Mouse (Mus musculus): Measurements from ENCODE around the gene Cbx6.
A peak's percentile ranks its signal among the peaks of the same experiment; 100 is the strongest.

Cbx6 gene

GRCm38 (mm10) chr15:79803533-79804351 is 30.7 kb downstream of the Cbx6 start:
- DNase-seq (ENCODE audit: low read depth), result no peak

GRCm38 (mm10) chr15:79802304-79802703 is 32.2 kb downstream of the Cbx6 start:
- no peak for DNase-seq (ENCODE audit: low read depth)

- DNase-seq (ENCODE audit: low read depth), result no peak
Measured at GRCm38 (mm10) chr15:79801646-79802045, 32.8 kb downstream of the Cbx6 start.

DNA sequence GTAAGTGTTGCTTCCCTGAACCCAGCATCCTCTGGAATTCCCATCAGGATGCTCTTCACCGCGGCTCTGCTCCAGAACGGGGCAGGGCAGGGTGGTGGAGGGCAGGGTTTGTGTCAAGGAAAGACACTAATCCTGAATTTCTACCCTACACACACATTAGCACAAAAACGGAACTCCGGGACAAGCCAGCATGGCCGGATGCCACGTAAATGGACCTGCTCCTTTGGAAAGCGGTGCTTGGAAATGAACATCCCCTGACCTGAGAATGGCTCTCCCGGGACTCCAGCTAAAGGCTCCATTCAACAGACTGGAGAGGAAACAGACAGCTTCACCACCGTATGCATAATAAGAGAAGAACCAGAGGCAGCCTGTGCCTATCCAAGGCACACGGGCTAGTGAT is 33.8 kb downstream of the Cbx6 start:
- no peak for DNase-seq (ENCODE audit: low read depth)

GRCm38 (mm10) chr15:79798591-79798990 is 35.9 kb downstream of the Cbx6 start:
- no peak for DNase-seq (ENCODE audit: low read depth)

- DNase-seq (ENCODE audit: low read depth), result no peak
Measured at GRCm38 (mm10) chr15:79797680-79798079, 36.8 kb downstream of the Cbx6 start.

DNA sequence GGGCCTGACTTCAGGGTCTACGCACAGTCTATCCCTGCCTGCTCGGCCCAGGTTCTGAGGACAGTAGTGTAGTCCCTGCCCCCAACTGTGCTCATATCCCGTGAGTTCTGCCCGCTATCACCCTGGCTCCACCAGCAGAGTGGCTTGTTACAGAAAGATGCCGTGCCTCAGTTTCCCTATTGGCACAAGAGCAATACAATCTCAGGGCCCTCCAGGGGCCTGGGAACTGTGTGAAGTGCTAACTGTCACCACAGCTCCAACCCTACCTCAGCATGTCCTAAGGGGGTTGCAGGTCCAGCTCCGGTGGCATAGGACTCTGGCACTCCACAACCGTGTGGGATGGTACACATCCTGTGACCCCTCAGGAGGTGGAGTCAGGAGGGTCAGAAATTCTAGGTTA is 37.4 kb downstream of the Cbx6 start:
- no peak for DNase-seq (ENCODE audit: low read depth)

GRCm38 (mm10) chr15:79796256-79796655 is 38.2 kb downstream of the Cbx6 start:
- no peak for DNase-seq (ENCODE audit: low read depth)

- DNase-seq (ENCODE audit: low read depth), result no peak
Measured at GRCm38 (mm10) chr15:79794173-79794572, 40.3 kb downstream of the Cbx6 start.

- no peak for DNase-seq (ENCODE audit: low read depth)
Measured at GRCm38 (mm10) chr15:79793076-79793475, 41.4 kb downstream of the Cbx6 start.

GRCm38 (mm10) chr15:79792455-79792854 is 42.0 kb downstream of the Cbx6 start:
- DNase-seq (ENCODE audit: low read depth), result no peak

- peak; percentile 81 for DNase-seq (ENCODE audit: low read depth)
Measured at GRCm38 (mm10) chr15:79791502-79791901, 43.0 kb downstream of the Cbx6 start.

GRCm38 (mm10) chr15:79790905-79791304 is 43.6 kb downstream of the Cbx6 start:
- no peak for DNase-seq (ENCODE audit: low read depth)

DNA sequence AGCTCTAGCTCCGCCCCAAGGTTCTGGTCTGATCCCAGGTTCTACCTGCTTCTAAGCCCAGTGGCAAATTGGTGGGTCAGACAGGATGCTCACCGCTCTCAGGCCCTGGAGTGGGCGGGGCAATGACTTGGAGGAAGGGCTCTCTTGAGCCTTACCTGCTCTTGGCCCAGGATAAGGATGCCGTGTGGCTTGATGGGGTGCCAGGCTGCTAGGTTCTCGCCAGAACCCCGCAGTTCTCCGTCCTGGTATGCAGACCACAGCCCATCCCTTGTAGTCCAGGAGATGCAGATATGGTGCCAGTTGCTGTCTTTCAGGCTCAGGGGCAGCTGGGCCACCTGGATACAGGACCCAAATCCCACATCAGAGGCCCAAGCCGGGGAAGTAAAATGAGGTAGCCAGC is 44.4 kb downstream of the Cbx6 start:
- DNase-seq (ENCODE audit: low read depth), result no peak

- no peak for DNase-seq (ENCODE audit: low read depth)
Measured at GRCm38 (mm10) chr15:79787815-79788214, 46.7 kb downstream of the Cbx6 start.

DNA sequence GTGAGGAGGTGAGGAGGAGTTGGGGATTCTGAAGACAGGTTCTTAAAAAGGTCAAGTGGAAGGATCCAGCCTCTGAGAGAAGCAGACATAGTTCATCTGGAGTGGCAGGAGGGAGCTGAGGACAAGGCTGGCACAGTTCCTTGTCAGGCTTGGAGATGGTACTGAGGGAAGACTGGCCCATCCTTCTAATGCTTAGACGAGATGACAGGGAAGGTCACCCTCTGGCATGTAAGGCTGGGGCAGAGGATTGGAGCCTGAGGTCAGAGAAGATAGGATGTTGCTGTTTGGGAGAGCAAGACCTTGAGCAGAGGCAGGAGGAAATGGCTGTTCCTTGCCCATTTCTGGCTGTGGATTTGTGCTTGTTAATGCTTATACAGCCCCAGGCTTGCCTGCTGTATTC is 49.4 kb downstream of the Cbx6 start:
- DNase-seq (ENCODE audit: low read depth), result no peak

DNA sequence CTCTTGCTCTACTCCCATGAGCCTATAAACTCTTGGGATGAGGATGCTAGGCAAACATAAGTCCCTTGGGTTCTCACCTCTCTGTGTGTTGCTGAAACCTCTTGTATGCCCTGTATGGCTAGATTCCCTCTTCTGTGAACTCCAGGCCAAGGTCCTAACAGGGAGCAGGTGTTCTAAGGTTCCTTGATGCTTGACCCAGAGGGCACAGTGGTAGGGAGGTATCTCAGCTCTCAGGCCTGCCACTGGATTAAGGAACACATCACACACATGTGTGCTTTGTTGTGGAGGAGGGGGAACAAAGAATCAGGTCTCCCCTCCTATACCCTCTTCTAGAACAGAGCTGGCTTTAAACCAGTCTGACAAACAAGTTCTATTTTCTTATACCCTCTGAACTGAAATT is 56.7 kb downstream of the Cbx6 start, which contains the start of gene Dnal4:
Dnal4 (minus strand) TSS at position 101 of the 400 bp plus-strand sequence.
- DNase-seq (ENCODE audit: low read depth), result no peak

- DNase-seq (ENCODE audit: low read depth), result no peak
Measured at GRCm38 (mm10) chr15:79775662-79776061, 58.8 kb downstream of the Cbx6 start.

GRCm38 (mm10) chr15:79774117-79775027 is 60.1 kb downstream of the Cbx6 start:
- DNase-seq (ENCODE audit: low read depth), result peak; percentile 98
